Mouse (Mus musculus): Measurements from ENCODE around the gene Msx2.

Gene Msx2

GRCm38 (mm10) chr13:53465191-53465820 is 7.6 kb downstream of the Msx2 start:
- no peak for DNase-seq (ENCODE audit: low spot score in 2 of 2)

- no peak for DNase-seq (ENCODE audit: low spot score in 2 of 2)
These were observed 8.4 kb downstream of the Msx2 start for GRCm38 (mm10) chr13:53464441-53465001.

- no peak for DNase-seq (ENCODE audit: low spot score in 2 of 2)
These were observed 8.9 kb downstream of the Msx2 start for GRCm38 (mm10) chr13:53463946-53464345.

GRCm38 (mm10) chr13:53463037-53463436 is 9.8 kb downstream of the Msx2 start:
- no peak for DNase-seq (ENCODE audit: low spot score in 2 of 2)

- no peak for DNase-seq (ENCODE audit: low spot score in 2 of 2)
These were observed 10.3 kb downstream of the Msx2 start for GRCm38 (mm10) chr13:53462649-53462970.

GRCm38 (mm10) chr13:53461855-53462648 is 10.8 kb downstream of the Msx2 start:
- no peak for DNase-seq (ENCODE audit: low spot score in 2 of 2)

- DNase-seq (ENCODE audit: low spot score in 2 of 2) = no peak
These were observed 11.5 kb downstream of the Msx2 start for GRCm38 (mm10) chr13:53461346-53461745.

GRCm38 (mm10) chr13:53458766-53459165 is 14.1 kb downstream of the Msx2 start:
- DNase-seq (ENCODE audit: low spot score in 2 of 2) = no peak

GRCm38 (mm10) chr13:53454794-53455672 is 17.8 kb downstream of the Msx2 start:
- DNase-seq (ENCODE audit: low spot score in 2 of 2) = no peak

- DNase-seq (ENCODE audit: low spot score in 2 of 2) = no peak
These were observed 18.9 kb downstream of the Msx2 start for GRCm38 (mm10) chr13:53453927-53454326.

GRCm38 (mm10) chr13:53447609-53448008 is 25.3 kb downstream of the Msx2 start:
- no peak for DNase-seq (ENCODE audit: low spot score in 2 of 2)

- no peak for DNase-seq (ENCODE audit: low spot score in 2 of 2)
These were observed 29.3 kb downstream of the Msx2 start for GRCm38 (mm10) chr13:53443602-53444001.

- DNase-seq (ENCODE audit: low spot score in 2 of 2) = no peak
These were observed 30.5 kb downstream of the Msx2 start for GRCm38 (mm10) chr13:53442168-53442980.

GRCm38 (mm10) chr13:53441307-53442028 is 31.4 kb downstream of the Msx2 start:
- no peak for DNase-seq (ENCODE audit: low spot score in 2 of 2)

GRCm38 (mm10) chr13:53439957-53440356 is 32.9 kb downstream of the Msx2 start:
- DNase-seq (ENCODE audit: low spot score in 2 of 2) = no peak

GRCm38 (mm10) chr13:53426507-53426906 is 46.4 kb downstream of the Msx2 start:
- DNase-seq (ENCODE audit: low spot score in 2 of 2) = peak; percentile 56 to 85

GRCm38 (mm10) chr13:53421189-53421588 is 51.7 kb downstream of the Msx2 start:
- DNase-seq (ENCODE audit: low spot score in 2 of 2) = no peak

GRCm38 (mm10) chr13:53420741-53421140 is 52.1 kb downstream of the Msx2 start:
- DNase-seq (ENCODE audit: low spot score in 2 of 2) = no peak

- no peak for DNase-seq (ENCODE audit: low spot score in 2 of 2)
These were observed 53.2 kb downstream of the Msx2 start for GRCm38 (mm10) chr13:53419681-53420080.

- no peak for DNase-seq (ENCODE audit: low spot score in 2 of 2)
These were observed 55.2 kb downstream of the Msx2 start for GRCm38 (mm10) chr13:53417701-53418100.

Measured in spleen, postnatal 10 days (tissue).